Mouse (Mus musculus): Measurements from ENCODE around the gene Clcf1.

Gene Clcf1

GRCm38 (mm10) chr19:4214071-4214770, at the start of gene Clcf1, which contains the start of gene AC109138.7:
TSS of gene Clcf1 (plus strand) at chr19:4214238.
TSS of gene AC109138.7 (plus strand) at chr19:4214357.
- POLR2A ChIA-PET = interaction anchor here (0.6 to 9.1 kb wide), 40 partner anchors 10 to 1445 kb away, joined by 3 to 54 read pairs (median 4); partner anchors contain the start of genes Rad9a (in 4 of the 4), Ankrd13d (in 2 of the 4), Cdk2ap2 (in 2 of the 4) and Acy3 (in 1 of the 4)
- CTCF ChIA-PET = interaction anchor here (0.6 to 6.4 kb wide), 22 partner anchors 8 to 1067 kb away, joined by 3 to 40 read pairs (median 3); partner anchors contain the start of genes Cdk2ap2 (in 1 of the 4), Pold4 (in 1 of the 4) and Rad9a (in 1 of the 4)

- CTCF ChIA-PET = interaction anchor here in 2 of 4 experiments (1.5 to 1.9 kb wide), 2 partner anchors 27 kb away, joined by 3 to 7 read pairs; partner anchors contain the start of gene Ppp1ca (in 2 of the 2)
- POLR2A ChIA-PET = interaction anchor here in 3 of 4 experiments (0.6 to 4.8 kb wide), 25 partner anchors 8 to 397 kb away, joined by 3 to 27 read pairs (median 8); partner anchors contain the start of genes Ptprcap (in 3 of the 3), Ppp1ca (in 2 of the 3), Rad9a (in 2 of the 3) and AC109138.7 (in 1 of the 3)
Observed at GRCm38 (mm10) chr19:4164721-4165120, 49.3 kb upstream of the Clcf1 start.

GRCm38 (mm10) chr19:4166678-4167476, 47.2 kb upstream of the Clcf1 start:
- ChIA-PET POLR2A (interaction anchor here in 3 of 4 experiments (0.7 to 2.9 kb wide), 32 partner anchors 8 to 154 kb away, joined by 3 to 16 read pairs (median 4); partner anchors contain the start of genes Carns1 (in 2 of the 3), Ppp1ca (in 2 of the 3), Rad9a (in 2 of the 3) and Cdk2ap2 (in 1 of the 3)), CTCF (interaction anchor here in 3 of 4 experiments (0.6 to 1.7 kb wide), 4 partner anchors 25 to 146 kb away, joined by 3 to 14 read pairs (median 4); partner anchors contain the start of gene Ppp1ca (in 1 of the 3))

- ChIA-PET POLR2A (interaction anchor here (0.6 to 4.9 kb wide), 73 partner anchors 9 to 1126 kb away, joined by 3 to 47 read pairs (median 4); partner anchors contain the start of genes Ppp1ca (in 4 of the 4), Aip (in 3 of the 4), Gm49405 (in 2 of the 4) and Gstp2 (in 2 of the 4)), CTCF (interaction anchor here (0.5 to 2.2 kb wide), 39 partner anchors 10 to 1253 kb away, joined by 3 to 12 read pairs (median 4); partner anchors contain the start of genes Aip (in 2 of the 4), Ppp1ca (in 2 of the 4), Rad9a (in 2 of the 4) and Ankrd13d (in 1 of the 4))
Observed at GRCm38 (mm10) chr19:4169378-4169784, 44.7 kb upstream of the Clcf1 start.

GRCm38 (mm10) chr19:4169810-4170209, 44.2 kb upstream of the Clcf1 start:
- ChIA-PET POLR2A (interaction anchor here (0.6 to 4.9 kb wide), 79 partner anchors 8 to 1125 kb away, joined by 3 to 47 read pairs (median 4); partner anchors contain the start of genes Ppp1ca (in 4 of the 4), Aip (in 3 of the 4), Rad9a (in 3 of the 4) and Cdk2ap2 (in 2 of the 4)), CTCF (interaction anchor here (0.5 to 2.2 kb wide), 38 partner anchors 9 to 1252 kb away, joined by 3 to 12 read pairs (median 4); partner anchors contain the start of genes Ppp1ca (in 3 of the 4), Aip (in 2 of the 4), Rad9a (in 2 of the 4) and Cdk2ap2 (in 1 of the 4))

GRCm38 (mm10) chr19:4170723-4171392, 43.2 kb upstream of the Clcf1 start:
- CTCF ChIA-PET = interaction anchor here in 3 of 4 experiments (0.7 to 2.2 kb wide), 13 partner anchors 8 to 119 kb away, joined by 3 to 12 read pairs (median 5); partner anchors contain the start of genes Ppp1ca (in 3 of the 3), Rad9a (in 1 of the 3), Rps6kb2 (in 1 of the 3) and Tbc1d10c (in 1 of the 3)
- POLR2A ChIA-PET = interaction anchor here (0.6 to 4.9 kb wide), 38 partner anchors 8 to 217 kb away, joined by 3 to 47 read pairs (median 6); partner anchors contain the start of genes Aip (in 2 of the 4), Cdk2ap2 (in 2 of the 4), Gstp2 (in 2 of the 4) and Ppp1ca (in 2 of the 4)

GRCm38 (mm10) chr19:4171393-4172290, 42.4 kb upstream of the Clcf1 start:
- CTCF ChIA-PET = interaction anchor here in 2 of 4 experiments (0.5 to 2.6 kb wide), 5 partner anchors 9 to 697 kb away, joined by 4 to 7 read pairs (median 4); partner anchors contain the start of gene Rps6kb2 (in 1 of the 2)
- POLR2A ChIA-PET = interaction anchor here in 3 of 4 experiments (0.6 to 4.9 kb wide), 26 partner anchors 8 to 216 kb away, joined by 3 to 47 read pairs (median 4); partner anchors contain the start of genes Ppp1ca (in 3 of the 3), Aip (in 1 of the 3), Ankrd13d (in 1 of the 3) and Cdk2ap2 (in 1 of the 3)

GRCm38 (mm10) chr19:4172925-4173324, 41.1 kb upstream of the Clcf1 start:
- ChIA-PET CTCF (interaction anchor here in 2 of 4 experiments (0.7 to 2.6 kb wide), 6 partner anchors 10 to 160 kb away, joined by 3 to 7 read pairs (median 4); partner anchors contain the start of genes Aip (in 1 of the 2) and Rps6kb2 (in 1 of the 2)), POLR2A (interaction anchor here in 3 of 4 experiments (0.8 to 4.9 kb wide), 16 partner anchors 9 to 160 kb away, joined by 3 to 47 read pairs (median 4); partner anchors contain the start of genes Cdk2ap2 (in 2 of the 3), Ppp1ca (in 2 of the 3), Rps6kb2 (in 2 of the 3) and Gstp2 (in 1 of the 3))

GRCm38 (mm10) chr19:4175368-4175947, 38.6 kb upstream of the Clcf1 start, which contains the start of gene Carns1:
TSS of gene Carns1 (minus strand) at chr19:4175479.
- CTCF ChIA-PET = interaction anchor here in 3 of 4 experiments (0.6 to 1.7 kb wide), 8 partner anchors 10 to 163 kb away, joined by 3 to 7 read pairs (median 4); partner anchors contain the start of genes Ppp1ca (in 2 of the 3), Aip (in 1 of the 3) and Ndufv1 (in 1 of the 3)

GRCm38 (mm10) chr19:4180411-4180810, 33.6 kb upstream of the Clcf1 start:
- POLR2A ChIA-PET = interaction anchor here in 2 of 4 experiments (0.8 to 9.3 kb wide), 9 partner anchors 10 to 59 kb away, joined by 3 to 43 read pairs (median 4); partner anchors contain the start of genes Ppp1ca (in 2 of the 2) and Rad9a (in 1 of the 2)
- CTCF ChIA-PET = interaction anchor here in 2 of 4 experiments (0.6 to 1.4 kb wide), 3 partner anchors 11 to 214 kb away, joined by 3 to 7 read pairs (median 4); no protein-coding TSS in a partner anchor

More at GRCm38 (mm10) chr19:4175368-4175947, 38.6 kb upstream of the Clcf1 start, which contains the start of gene Carns1:
- POLR2A ChIA-PET = interaction anchor here in 3 of 4 experiments (0.6 to 4.8 kb wide), 20 partner anchors 8 to 119 kb away, joined by 3 to 35 read pairs (median 4); partner anchors contain the start of genes Ppp1ca (in 2 of the 3), Rad9a (in 2 of the 3), Rps6kb2 (in 2 of the 3) and Aip (in 1 of the 3)

GRCm38 (mm10) chr19:4181892-4182291, 32.1 kb upstream of the Clcf1 start:
- ChIA-PET CTCF (interaction anchor here in 3 of 4 experiments (0.6 to 1.4 kb wide), 4 partner anchors 10 to 829 kb away, joined by 3 to 9 read pairs (median 6); partner anchors contain the start of genes AC109138.7 (in 1 of the 3), Clcf1 (in 1 of the 3) and Ppp1ca (in 1 of the 3)), POLR2A (interaction anchor here in 2 of 4 experiments (0.5 to 9.3 kb wide), 12 partner anchors 8 to 327 kb away, joined by 3 to 47 read pairs (median 6); partner anchors contain the start of genes Carns1 (in 1 of the 2), Ppp1ca (in 1 of the 2), Rad9a (in 1 of the 2) and Rps6kb2 (in 1 of the 2))

- POLR2A ChIA-PET = interaction anchor here in 3 of 4 experiments (0.7 to 9.3 kb wide), 10 partner anchors 10 to 87 kb away, joined by 3 to 47 read pairs (median 24); partner anchors contain the start of genes Aip (in 1 of the 3), Carns1 (in 1 of the 3), Cdk2ap2 (in 1 of the 3) and Rad9a (in 1 of the 3)
- CTCF ChIA-PET = interaction anchor here in 2 of 4 experiments (2.2 to 3.1 kb wide), 3 partner anchors 13 to 14 kb away, joined by 5 to 11 read pairs (median 11); no protein-coding TSS in a partner anchor
Observed at GRCm38 (mm10) chr19:4183689-4184088, 30.3 kb upstream of the Clcf1 start.

Measured in embryonic stem cell, embryonic (primary cell).